Mouse (Mus musculus) heart, embryonic 12.5 days (tissue): Measurements from ENCODE around the gene Bag5. TPM values are rescaled to one million over a fixed set of nuclear protein-coding genes. Genes with fewer than 3 reads are reported as not detected.
A peak's percentile ranks its signal among the peaks of the same experiment; 100 is the strongest.
"Not testable (repeated sequence)": the region's sequence is repeated elsewhere in the genome, so short reads cannot be mapped to it uniquely, and the experiment has no call there.

Experiments
- ATAC-seq: fragments of 200-750 bp; cut with Nextera tagmentation; 2 replicates; pipeline ENCODE4 v1.8.0; 2017; ENCODE audit warnings: moderate TSS enrichment, moderate library complexity; ENCODE audit not compliant: insufficient number of reproducible peaks, low FRiP score
- H3K27ac ChIP-seq: fragments of 300-500 bp; sonication (generic); 2 replicates; pipeline ENCODE4 v1.5.1; 2016; ENCODE audit warnings: mild to moderate bottlenecking, moderate library complexity; ENCODE audit not compliant: poor library complexity, severe bottlenecking
- H3K27me3 ChIP-seq: fragments of 300-500 bp; sonication (generic); replicated peaks from 2 replicates; pipeline ENCODE4 v1.6.1; 2016; ENCODE audit warnings: mild to moderate bottlenecking, moderate library complexity
- H3K36me3 ChIP-seq: fragments of 300-500 bp; sonication (generic); 2 replicates; pipeline ENCODE4 v1.6.1; 2016; ENCODE audit warnings: mild to moderate bottlenecking, moderate library complexity
- H3K4me1 ChIP-seq: fragments of 300-500 bp; sonication (generic); replicated peaks from 2 replicates; pipeline ENCODE4 v1.6.1; 2016; ENCODE audit warnings: mild to moderate bottlenecking
- H3K4me2 ChIP-seq: fragments of 300-500 bp; sonication (generic); 2 replicates; pipeline ENCODE4 v1.6.1; 2016; ENCODE audit warnings: mild to moderate bottlenecking, moderate library complexity
- H3K4me3 ChIP-seq: fragments of 300-500 bp; sonication (generic); 2 replicates; pipeline ENCODE4 v1.5.1; 2016; ENCODE audit warnings: mild to moderate bottlenecking
- H3K9ac ChIP-seq: fragments of 300-500 bp; sonication (generic); 2 replicates; pipeline ENCODE4 v1.6.1; 2016; ENCODE audit warnings: mild to moderate bottlenecking, moderate library complexity
- H3K9me3 ChIP-seq: fragments of 300-500 bp; sonication (generic); replicated peaks from 2 replicates; pipeline ENCODE4 v1.6.1; 2016; ENCODE audit warnings: mild to moderate bottlenecking, moderate library complexity
- WGBS: fragments of 180-500 bp; shearing (Covaris S2); methylation state at CpG from one replicate; pipeline ENCODE4 v1.1.7; 2016; 5-methylcytosine and 5-hydroxymethylcytosine counted together
- polyA plus RNA-seq: library from polyadenylated mRNA; unstranded; fragments of >200 nt; fragmentation: Nextera tagmentation; extraction: Ambion mirVana; gene quantifications from 2 replicates; pipeline ENCODE4 v1.2.1, GENCODE M21; 2016

The Bag5 gene
- polyA plus RNA-seq, 1 experiment from 2014 or later, result 41.3 TPM

GRCm38 (mm10) chr12:111665041-111665880 lies 47.8 kb downstream of the Bag5 start:
- H3K4me1 ChIP-seq, result peaks cover 60% of the 10 kb centered on the region

GRCm38 (mm10) chr12:111664144-111664634 lies 48.9 kb downstream of the Bag5 start:
- no peak overlapping the region for H3K4me3 ChIP-seq
- H3K4me1 ChIP-seq, result peaks cover 50% of the 10 kb centered on the region
- 0 out of 2 replicates have a peak, but pooled peaks have one; percentile 15 for ATAC-seq
- no peaks in the 10 kb centered on the region for H3K9me3 ChIP-seq
- H3K9ac ChIP-seq, result 0 out of 2 replicates have a peak overlapping the region, but pooled peaks have one; percentile 27
- H3K4me2 ChIP-seq, result peak overlapping the region; percentile 7; the same call in 1 of the 2 replicates
- no peaks in the 10 kb centered on the region for H3K27me3 ChIP-seq
- WGBS, result 32% methylated on average over 6 of the region's 6 CpGs
- peak overlapping the region; percentile 59 for H3K27ac ChIP-seq
- H3K36me3 ChIP-seq, result peaks cover 27% of the 10 kb centered on the region

More at GRCm38 (mm10) chr12:111665041-111665880, 47.8 kb downstream of the Bag5 start:
- Histone ChIP-seq H3K4me3 (no peak overlapping the region), H3K9ac (0 out of 2 replicates have a peak overlapping the region, but pooled peaks have one; percentile 25), H3K36me3 (peaks cover 26% of the 10 kb centered on the region), H3K4me2 (no peak overlapping the region; the same call in 1 of the 2 replicates), H3K27ac (peak overlapping the region; percentile 76), H3K27me3 (no peaks in the 10 kb centered on the region), H3K9me3 (no peaks in the 10 kb centered on the region)
- 60% methylated on average over 13 of the region's 13 CpGs for WGBS
- no peak for ATAC-seq

DNA sequence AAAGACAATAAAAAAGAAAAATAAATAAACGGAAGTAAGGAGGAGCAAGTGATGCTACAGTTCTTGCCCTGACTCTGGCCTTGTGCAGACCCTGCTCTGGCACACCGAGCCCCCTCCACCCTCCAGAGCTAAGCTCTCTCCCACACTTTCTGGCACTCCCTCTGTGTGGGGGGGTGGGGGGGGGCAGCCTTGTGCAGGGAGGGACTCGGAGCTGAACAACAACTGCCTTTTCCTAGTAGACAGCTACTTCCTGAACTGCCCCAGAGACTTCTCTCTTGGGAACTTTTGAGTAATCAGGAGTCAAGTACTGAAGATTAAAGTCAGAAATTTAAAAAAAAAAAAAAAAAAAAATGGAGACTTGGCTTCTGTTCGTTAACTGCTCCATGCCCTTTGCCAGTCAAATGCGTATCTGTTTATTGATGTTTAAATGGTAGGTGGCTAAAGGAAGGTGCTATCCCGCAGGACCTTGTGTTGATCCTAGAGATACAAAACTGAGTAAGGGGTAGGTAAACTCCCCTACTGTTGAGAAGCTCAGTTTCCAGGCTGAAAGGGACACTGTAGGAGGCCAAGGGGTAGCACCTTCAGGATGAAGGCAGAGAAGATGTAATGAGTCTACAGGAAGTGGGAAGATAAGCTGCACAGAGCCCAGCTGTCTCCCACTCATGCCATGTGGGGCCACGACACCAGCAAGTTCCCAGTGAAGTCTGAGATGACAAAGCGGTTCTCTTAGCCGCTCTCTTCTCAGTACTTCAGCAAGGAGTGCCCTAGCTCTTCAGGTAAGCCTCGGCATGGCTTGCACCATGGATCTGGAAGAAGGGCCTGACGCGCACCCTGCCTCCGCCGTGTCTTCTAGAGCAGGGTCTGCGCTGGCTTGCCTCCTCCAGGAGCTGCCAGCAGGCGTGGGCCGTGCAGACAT lies 49.6 kb downstream of the Bag5 start:
- no peak for ATAC-seq
- Histone ChIP-seq H3K27ac (peak overlapping the region; percentile 59), H3K4me2 (peak overlapping the region; percentile 7; the same call in 1 of the 2 replicates), H3K9ac (0 out of 2 replicates have a peak overlapping the region, but pooled peaks have one; percentile 27), H3K36me3 (peaks cover 31% of the 10 kb centered on the region), H3K27me3 (no peaks in the 10 kb centered on the region), H3K4me3 (no peak overlapping the region), H3K9me3 (no peaks in the 10 kb centered on the region), H3K4me1 (peaks cover 43% of the 10 kb centered on the region)
- WGBS, result 50% methylated on average over 17 of the region's 17 CpGs

DNA sequence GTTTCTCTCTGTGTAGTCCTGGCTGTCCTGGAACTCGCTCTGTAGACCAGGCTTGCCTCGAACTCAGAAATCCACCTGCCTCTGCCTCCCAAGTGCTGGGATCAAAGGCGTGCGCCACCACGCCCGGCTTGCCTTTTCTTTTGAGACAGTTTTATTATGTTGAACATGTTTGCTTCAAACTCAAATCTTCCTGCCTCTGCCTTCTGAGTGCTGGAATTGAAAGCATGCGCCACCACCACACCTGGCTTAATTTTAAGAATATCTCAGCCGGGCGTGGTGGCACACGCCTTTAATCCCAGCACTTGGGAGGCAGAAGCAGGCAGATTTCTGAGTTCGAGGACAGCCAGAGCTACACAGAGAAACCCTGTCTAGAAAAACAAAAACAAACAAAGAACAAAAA lies 51.5 kb downstream of the Bag5 start:
- H3K4me1 ChIP-seq, result peaks cover 36% of the 10 kb centered on the region
- H3K36me3 ChIP-seq, result peaks cover 47% of the 10 kb centered on the region
- not testable (repeated sequence) for H3K27ac ChIP-seq, H3K4me3 ChIP-seq, H3K9ac ChIP-seq, ATAC-seq, H3K27me3 ChIP-seq, H3K4me2 ChIP-seq, H3K9me3 ChIP-seq
- 97% methylated on average over 11 of the region's 11 CpGs for WGBS

GRCm38 (mm10) chr12:111660628-111661027 lies 52.4 kb downstream of the Bag5 start:
- ATAC-seq, result no peak
- Histone ChIP-seq H3K4me3 (no peak overlapping the region), H3K4me2 (no peak overlapping the region), H3K27ac (no peak overlapping the region), H3K36me3 (peaks cover 54% of the 10 kb centered on the region), H3K27me3 (no peaks in the 10 kb centered on the region), H3K9me3 (no peaks in the 10 kb centered on the region), H3K9ac (no peak overlapping the region), H3K4me1 (peaks cover 26% of the 10 kb centered on the region)
- WGBS, result 100% methylated on average over 1 of the region's 1 CpGs

Other genes with a start within 250 kb of the Bag5 start
- gene Gm266, start 227.4 kb downstream of the Bag5 start, polyA plus RNA-seq, result 2.1 and 2.4 TPM in 2 replicates
- gene Eif5, start 175.2 kb downstream of the Bag5 start, polyA plus RNA-seq, result 510 TPM in 2 replicates
- gene Mark3, start 138.7 kb downstream of the Bag5 start, polyA plus RNA-seq, result 51.0 and 53.7 TPM in 2 replicates
- 363 and 373 TPM in 2 replicates for gene Ckb, start 40.9 kb downstream of the Bag5 start, polyA plus RNA-seq
- 8.8 and 10.2 TPM in 2 replicates for gene Trmt61a, start 35.2 kb downstream of the Bag5 start, polyA plus RNA-seq
- gene Apopt1, start within 50 bp of the Bag5 start, polyA plus RNA-seq, result 46.6 and 48.8 TPM in 2 replicates
- gene Klc1, start 45.6 kb upstream of the Bag5 start, polyA plus RNA-seq, result 113 and 117 TPM in 2 replicates
- 6.1 and 8.1 TPM in 2 replicates for gene Xrcc3, start 100.6 kb upstream of the Bag5 start, polyA plus RNA-seq
- 70.6 and 71.9 TPM in 2 replicates for gene Zfyve21, start 100.9 kb upstream of the Bag5 start, polyA plus RNA-seq
- 17.9 and 19.8 TPM in 2 replicates for gene Ppp1r13b, start 194.9 kb upstream of the Bag5 start, polyA plus RNA-seq